Mouse (Mus musculus) liver, embryonic 16.5 days (tissue): Measurements from ENCODE around the gene Rnf19b. TPM values are rescaled to one million over a fixed set of nuclear protein-coding genes. Genes with fewer than 3 reads are reported as not detected.

Experiments used
- ATAC-seq: fragments of 200-750 bp; cut with Nextera tagmentation; 2 replicates; pipeline ENCODE4 v1.8.0; 2017; ENCODE audit warnings: low read depth, mild to moderate bottlenecking, moderate number of reproducible peaks, moderate library complexity
- H3K27ac ChIP-seq: fragments of 300-500 bp; sonication (generic); 2 replicates; pipeline ENCODE4 v1.5.1; 2014; ENCODE audit warnings: mild to moderate bottlenecking, low read length
- H3K27me3 ChIP-seq: fragments of 300-500 bp; sonication (generic); 2 replicates; pipeline ENCODE4 v1.6.1; 2014; ENCODE audit warnings: low read depth, low read length, mixed read lengths; ENCODE audit not compliant: control insufficient read depth, insufficient read depth
- H3K36me3 ChIP-seq: fragments of 300-500 bp; sonication (generic); 2 replicates; pipeline ENCODE4 v1.6.1; 2014; ENCODE audit warnings: mild to moderate bottlenecking; ENCODE audit not compliant: control insufficient read depth, insufficient read depth
- H3K4me1 ChIP-seq: fragments of 300-500 bp; sonication (generic); 2 replicates; pipeline ENCODE4 v1.6.1; 2014; ENCODE audit warnings: low read depth, low read length, mixed read lengths; ENCODE audit not compliant: control insufficient read depth
- H3K4me2 ChIP-seq: fragments of 300-500 bp; sonication (generic); 2 replicates; pipeline ENCODE4 v1.6.1; 2014; ENCODE audit warnings: low read depth, low read length, mixed read lengths
- H3K4me3 ChIP-seq: fragments of 300-500 bp; sonication (generic); 2 replicates; pipeline ENCODE4 v1.5.1; 2014; ENCODE audit warnings: low read depth, mild to moderate bottlenecking, low read length
- H3K9ac ChIP-seq: fragments of 300-500 bp; sonication (generic); 2 replicates; pipeline ENCODE4 v1.6.1; 2014; ENCODE audit warnings: low read depth, low read length
- H3K9me3 ChIP-seq: fragments of 300-500 bp; sonication (generic); replicated peaks from 2 replicates; pipeline ENCODE4 v1.6.1; 2016; ENCODE audit warnings: low read length; ENCODE audit not compliant: control insufficient read depth
- WGBS: fragments of 180-500 bp; shearing (Covaris S2); extraction: QIAGEN DNeasy Blood & Tissue Kit; methylation state at CpG from one replicate; pipeline ENCODE4 v1.1.7; 2014; ENCODE audit not compliant: insufficient replicate concordance; 5-methylcytosine and 5-hydroxymethylcytosine counted together
- polyA plus RNA-seq: library from polyadenylated mRNA; unstranded; fragments of >200 nt; fragmentation: Nextera tagmentation; extraction: Ambion mirVana; gene quantifications from 2 replicates; pipeline ENCODE4 v1.2.1, GENCODE M21; 2015

Rnf19b gene
- polyA plus RNA-seq, 1 experiment from 2014 or later, result 4.4 TPM

DNA sequence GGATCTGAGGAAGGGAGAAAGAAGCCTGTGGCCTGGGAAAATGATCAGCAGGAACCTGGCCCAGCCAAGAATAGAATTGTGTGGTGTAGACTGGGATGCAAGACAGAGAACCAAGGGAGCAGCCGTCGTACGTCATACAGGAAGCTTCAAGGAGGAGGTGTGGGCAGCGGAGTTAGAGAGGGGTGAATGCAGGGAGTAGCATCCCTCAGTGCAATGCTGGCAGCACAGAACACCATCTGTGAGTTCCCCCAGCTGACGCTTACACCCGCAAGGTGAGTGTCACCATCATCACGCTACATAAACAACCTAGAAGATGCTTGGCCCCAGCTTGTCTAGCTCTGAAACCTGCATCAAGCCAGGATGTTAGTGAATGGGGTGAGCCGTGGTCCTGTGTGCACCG, 38.3 kb upstream of the Rnf19b start:
- Histone ChIP-seq H3K36me3 (no peaks in the 10 kb centered on the region), H3K27ac (no peak overlapping the region), H3K4me3 (no peak overlapping the region), H3K27me3 (no peaks in the 10 kb centered on the region), H3K9ac (no peak overlapping the region), H3K4me1 (peaks cover 11% of the 10 kb centered on the region), H3K4me2 (no peak overlapping the region), H3K9me3 (no peaks in the 10 kb centered on the region)
- 67% methylated on average over 9 of the region's 9 CpGs for WGBS
- no peak for ATAC-seq

DNA sequence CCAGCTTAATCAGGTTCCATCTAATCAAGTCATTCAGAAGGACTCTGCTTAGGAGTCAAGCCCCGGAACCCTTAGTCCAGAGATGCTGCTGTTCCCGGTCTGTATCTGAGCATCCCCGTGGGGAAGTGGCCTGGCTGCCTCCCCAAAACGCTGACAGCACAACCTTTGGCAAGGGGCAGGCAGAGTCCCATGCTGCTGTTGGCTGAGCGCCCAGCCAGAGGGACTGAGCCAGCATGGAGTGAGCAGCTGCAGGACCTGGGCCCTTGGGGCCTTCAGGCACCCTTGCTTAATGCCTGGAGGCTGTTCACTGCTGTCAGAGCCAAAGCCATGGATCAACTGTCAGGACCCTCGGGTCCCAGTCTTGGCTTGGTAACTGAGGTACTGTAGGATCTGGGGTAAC, 37.6 kb upstream of the Rnf19b start:
- 57% methylated on average over 6 of the region's 6 CpGs for WGBS
- H3K4me3 ChIP-seq, result no peak overlapping the region

DNA sequence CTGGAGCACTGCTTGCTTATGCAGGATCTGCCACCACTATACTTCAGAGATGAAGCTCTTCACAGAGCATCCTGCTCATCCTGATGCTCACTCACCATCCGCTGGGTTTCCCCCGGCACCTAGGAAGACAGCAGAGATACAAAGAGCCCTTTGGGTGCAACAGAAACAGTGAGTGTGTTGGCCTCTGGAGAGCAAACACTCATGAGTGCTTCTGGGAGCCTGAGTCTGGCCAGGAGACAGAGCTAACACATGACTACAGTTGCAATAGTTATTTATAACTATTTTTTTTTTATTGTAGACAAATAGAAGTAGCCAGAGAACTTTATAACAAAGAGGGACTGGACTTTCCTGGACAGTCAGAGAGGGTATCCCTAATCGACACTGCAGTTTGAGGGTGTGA, 36.6 kb upstream of the Rnf19b start:
- no peak overlapping the region for H3K9ac ChIP-seq
- H3K27me3 ChIP-seq, result no peaks in the 10 kb centered on the region
- peaks cover 14% of the 10 kb centered on the region for H3K4me1 ChIP-seq
- no peaks in the 10 kb centered on the region for H3K9me3 ChIP-seq
- no peak overlapping the region for H3K4me3 ChIP-seq
- ATAC-seq, result no peak
- no peak overlapping the region for H3K4me2 ChIP-seq
- 84% methylated on average over 3 of the region's 3 CpGs for WGBS
- no peaks in the 10 kb centered on the region for H3K36me3 ChIP-seq
- no peak overlapping the region for H3K27ac ChIP-seq

More for the DNA sequence above, 37.6 kb upstream of the Rnf19b start:
- H3K9me3 ChIP-seq, result no peaks in the 10 kb centered on the region
- no peak overlapping the region for H3K9ac ChIP-seq
- peak; percentile 54 for ATAC-seq
- no peaks in the 10 kb centered on the region for H3K36me3 ChIP-seq
- no peak overlapping the region for H3K27ac ChIP-seq
- H3K27me3 ChIP-seq, result no peaks in the 10 kb centered on the region
- H3K4me1 ChIP-seq, result peaks cover 14% of the 10 kb centered on the region
- no peak overlapping the region for H3K4me2 ChIP-seq

DNA sequence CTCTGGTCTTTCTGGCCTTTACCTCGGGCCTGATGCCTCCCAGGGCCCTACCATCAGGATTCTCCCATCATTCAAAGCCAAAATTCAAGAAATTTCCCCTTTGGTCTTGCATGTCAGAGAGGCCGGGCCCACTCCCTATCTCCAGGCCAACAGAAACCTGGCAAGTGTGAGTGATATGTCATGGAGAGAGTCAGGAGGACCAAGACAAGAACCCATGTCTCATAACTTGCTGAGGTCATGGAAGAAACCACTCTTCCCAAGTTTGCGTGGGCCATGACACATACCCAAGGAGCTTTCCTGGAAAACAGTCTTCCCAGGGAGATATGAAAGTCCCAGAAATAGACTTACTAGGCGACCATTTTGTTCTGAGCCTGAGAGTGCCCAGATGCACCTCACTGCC, 36.2 kb upstream of the Rnf19b start:
- 53% methylated on average over 4 of the region's 4 CpGs for WGBS
- H3K9me3 ChIP-seq, result no peaks in the 10 kb centered on the region
- H3K27ac ChIP-seq, result no peak overlapping the region
- H3K36me3 ChIP-seq, result no peaks in the 10 kb centered on the region
- H3K4me3 ChIP-seq, result no peak overlapping the region
- no peak overlapping the region for H3K4me2 ChIP-seq
- H3K27me3 ChIP-seq, result no peaks in the 10 kb centered on the region
- H3K4me1 ChIP-seq, result peaks cover 14% of the 10 kb centered on the region
- no peak for ATAC-seq
- no peak overlapping the region for H3K9ac ChIP-seq

DNA sequence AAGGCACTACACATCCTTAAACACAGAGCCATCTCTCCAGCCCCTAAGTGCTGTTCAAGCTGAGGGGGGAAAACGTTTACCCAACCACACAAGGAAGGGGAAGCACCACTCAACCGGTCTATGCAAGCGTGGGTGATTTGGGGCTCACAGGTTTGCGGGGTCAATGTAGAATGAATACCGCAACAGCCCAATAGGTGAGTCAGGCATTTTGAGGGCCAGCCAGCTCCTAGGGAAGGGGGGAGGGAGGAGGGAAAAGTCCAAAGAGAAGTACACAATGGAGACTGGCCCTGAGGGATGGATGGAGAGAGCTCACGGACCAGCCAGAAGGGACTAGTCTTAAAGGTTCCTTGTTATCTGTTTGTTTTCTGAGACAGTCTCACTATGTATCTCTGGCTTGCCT, 34.2 kb upstream of the Rnf19b start:
- H3K4me1 ChIP-seq, result peaks cover 14% of the 10 kb centered on the region
- H3K27ac ChIP-seq, result no peak overlapping the region
- H3K36me3 ChIP-seq, result no peaks in the 10 kb centered on the region
- H3K27me3 ChIP-seq, result no peaks in the 10 kb centered on the region
- WGBS, result 61% methylated on average over 6 of the region's 6 CpGs
- H3K4me2 ChIP-seq, result no peak overlapping the region
- no peaks in the 10 kb centered on the region for H3K9me3 ChIP-seq
- H3K9ac ChIP-seq, result no peak overlapping the region
- no peak for ATAC-seq
- no peak overlapping the region for H3K4me3 ChIP-seq

DNA sequence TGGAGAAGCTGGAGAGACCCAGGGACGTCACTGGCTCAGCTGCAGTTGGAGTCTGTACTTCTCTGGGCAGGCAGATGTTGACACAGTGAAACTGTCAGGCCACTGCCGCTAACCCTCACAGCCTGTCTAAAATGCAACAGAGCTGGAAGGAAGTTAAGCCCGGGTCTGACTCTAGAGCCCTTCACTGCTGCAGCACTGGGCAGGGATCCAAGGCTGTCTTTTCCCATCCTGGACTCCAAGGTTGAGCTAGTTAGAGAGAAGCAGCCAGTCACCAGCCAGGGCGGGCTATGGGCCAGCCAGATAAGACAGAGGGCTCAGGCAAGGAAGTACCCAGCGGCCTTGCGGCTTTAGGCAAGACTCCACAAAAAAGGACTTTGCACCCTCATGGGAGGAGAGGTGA, 33.3 kb upstream of the Rnf19b start:
- WGBS, result 12% methylated on average over 6 of the region's 6 CpGs
- peak overlapping the region; percentile 10; the same call in 1 of the 2 replicates for H3K27ac ChIP-seq
- H3K4me2 ChIP-seq, result no peak overlapping the region
- H3K9me3 ChIP-seq, result no peaks in the 10 kb centered on the region
- no peaks in the 10 kb centered on the region for H3K27me3 ChIP-seq
- no peak overlapping the region for H3K4me3 ChIP-seq
- peak; percentile 74 for ATAC-seq
- H3K4me1 ChIP-seq, result peaks cover 14% of the 10 kb centered on the region
- no peaks in the 10 kb centered on the region for H3K36me3 ChIP-seq
- no peak overlapping the region for H3K9ac ChIP-seq

DNA sequence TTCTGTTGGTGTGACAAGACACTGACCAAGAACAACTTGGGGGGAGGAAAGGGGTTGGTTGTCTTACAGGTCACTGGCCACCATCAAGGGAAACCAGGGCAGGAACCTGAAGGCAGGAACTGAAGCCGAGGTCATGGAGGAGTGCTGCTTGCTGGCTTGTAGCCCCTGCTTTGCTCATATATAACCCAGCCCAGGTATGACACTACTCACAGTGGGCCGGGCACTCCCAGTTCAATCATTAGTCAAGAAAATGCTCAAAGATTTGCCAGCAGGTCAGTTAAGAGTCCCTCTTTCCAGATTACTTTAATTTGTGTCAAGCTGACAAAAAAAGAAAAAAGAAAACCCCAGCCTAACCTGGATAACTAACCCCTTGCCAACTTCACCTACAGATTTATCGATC, 32.4 kb upstream of the Rnf19b start:
- no peak for ATAC-seq
- no peak overlapping the region for H3K27ac ChIP-seq
- H3K4me1 ChIP-seq, result peaks cover 14% of the 10 kb centered on the region
- no peaks in the 10 kb centered on the region for H3K9me3 ChIP-seq
- 71% methylated on average over 3 of the region's 3 CpGs for WGBS
- H3K36me3 ChIP-seq, result no peaks in the 10 kb centered on the region
- no peak overlapping the region for H3K4me3 ChIP-seq
- H3K4me2 ChIP-seq, result no peak overlapping the region
- no peaks in the 10 kb centered on the region for H3K27me3 ChIP-seq
- no peak overlapping the region for H3K9ac ChIP-seq

DNA sequence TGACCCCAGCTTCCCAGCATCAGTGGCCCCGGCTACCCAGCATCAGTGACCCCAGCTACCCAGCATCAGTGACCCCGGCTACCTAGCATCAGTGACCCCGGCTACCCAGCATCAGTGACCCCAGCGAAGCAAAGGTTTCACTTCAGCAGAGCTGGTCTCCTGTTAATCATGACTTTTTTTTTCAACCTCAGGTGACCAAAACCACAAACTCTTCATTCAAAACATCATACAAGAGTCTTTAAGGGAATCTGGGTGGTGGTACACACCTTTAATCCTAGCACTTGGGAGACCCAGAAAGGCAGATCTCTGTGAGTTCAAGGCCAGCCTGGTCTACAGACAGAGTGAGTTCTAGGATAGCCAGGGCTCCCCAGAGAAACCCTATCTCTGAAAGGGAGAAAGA, 27.3 kb upstream of the Rnf19b start:
- Histone ChIP-seq H3K27me3 (no peaks in the 10 kb centered on the region), H3K27ac (no peak overlapping the region), H3K36me3 (no peaks in the 10 kb centered on the region), H3K9me3 (no peaks in the 10 kb centered on the region), H3K9ac (no peak overlapping the region), H3K4me2 (no peak overlapping the region), H3K4me3 (no peak overlapping the region), H3K4me1 (peaks cover 10% of the 10 kb centered on the region)
- WGBS, result 79% methylated on average over 4 of the region's 4 CpGs
- ATAC-seq, result no peak

DNA sequence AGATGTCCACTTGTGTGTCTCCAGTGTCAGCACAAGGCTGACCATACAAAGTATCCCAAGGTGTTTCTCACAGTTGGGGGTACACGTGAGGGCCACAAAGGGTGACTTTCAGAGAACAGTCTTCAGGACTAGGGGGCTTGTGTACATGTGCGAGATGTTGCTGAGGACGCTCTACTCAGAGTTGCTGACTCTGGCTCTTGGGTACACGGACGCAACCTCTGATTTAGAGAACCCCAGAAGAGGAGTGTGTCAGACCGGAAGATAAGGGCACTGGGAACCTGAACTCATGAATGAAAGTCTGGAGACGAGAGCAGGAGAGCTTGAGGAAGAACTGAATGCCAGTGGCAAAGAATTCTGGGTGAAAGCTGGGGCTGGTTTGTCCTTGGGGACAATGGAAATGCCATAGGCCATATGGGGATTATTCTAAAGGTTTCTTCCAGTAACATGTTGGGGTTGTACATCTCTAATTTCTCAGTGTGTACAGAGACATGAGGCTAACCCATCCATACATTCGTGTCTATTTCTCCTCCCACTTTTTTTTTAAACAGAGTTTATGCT, 26.6 kb upstream of the Rnf19b start:
- ATAC-seq, result no peak
- Histone ChIP-seq H3K27me3 (no peaks in the 10 kb centered on the region), H3K4me3 (no peak overlapping the region), H3K36me3 (no peaks in the 10 kb centered on the region), H3K4me2 (no peak overlapping the region), H3K4me1 (peaks cover 10% of the 10 kb centered on the region), H3K27ac (no peak overlapping the region), H3K9ac (no peak overlapping the region), H3K9me3 (no peaks in the 10 kb centered on the region)
- 45% methylated on average over 8 of the region's 8 CpGs for WGBS
